Mouse (Mus musculus) adrenal gland, postnatal 36 days (tissue): ENCODE results near the gene Prr29. TPM values are rescaled to one million over a fixed set of nuclear protein-coding genes. Genes with fewer than 3 reads are reported as not detected.

Experiments used
- DNase-seq, 2 experiments: peaks; one replicate each; pipeline ENCODE4 v3.0.0; 2021; ENCODE audit warnings: mixed read lengths in 1 of 2
- total RNA-seq, 2 experiments: library from RNA; stranded (reverse); gene quantifications; 2 replicates each; pipeline ENCODE4 v1.2.3; 2021

Gene Prr29
- total RNA-seq, 2 experiments from 2014 or later = not detected

GRCm38 (mm10) chr11:106410507-106410906 lies 45.2 kb downstream of the Prr29 start:
- DNase-seq = no peak

- DNase-seq = no peak
Measured at GRCm38 (mm10) chr11:106411157-106411556, 45.9 kb downstream of the Prr29 start.

- DNase-seq = no peak
Measured at GRCm38 (mm10) chr11:106412641-106413360, 47.5 kb downstream of the Prr29 start.

GRCm38 (mm10) chr11:106416331-106416730 lies 51.1 kb downstream of the Prr29 start:
- DNase-seq = no peak

GRCm38 (mm10) chr11:106417860-106418259 lies 52.6 kb downstream of the Prr29 start:
- DNase-seq = no peak

GRCm38 (mm10) chr11:106418622-106419196 lies 53.4 kb downstream of the Prr29 start:
- DNase-seq = peak; percentile 85 to 90

GRCm38 (mm10) chr11:106419262-106420102 lies 54.2 kb downstream of the Prr29 start:
- DNase-seq = no peak

GRCm38 (mm10) chr11:106425201-106425600 lies 59.9 kb downstream of the Prr29 start:
- no peak for DNase-seq

- no peak for DNase-seq
Measured at GRCm38 (mm10) chr11:106426447-106426846, 61.2 kb downstream of the Prr29 start.

Other genes starting within 250 kb of the Prr29 start
- not detected for gene Gm10840, start 204.6 kb upstream of the Prr29 start, total RNA-seq
- gene Limd2, start 204.6 kb upstream of the Prr29 start, total RNA-seq = 10 to 100 TPM; 11.8 to 15.0 TPM
- 10 to 100 TPM; 13.1 to 15.4 TPM for gene Strada, start 163.3 kb upstream of the Prr29 start, total RNA-seq
- 100 to 1,000 TPM; 113 to 115 TPM for gene Ccdc47, start 149.1 kb upstream of the Prr29 start, total RNA-seq
- 10 to 100 TPM; 52.4 to 54.8 TPM for gene Ddx42, start 148.5 kb upstream of the Prr29 start, total RNA-seq
- 10 to 100 TPM; 55.2 to 66.2 TPM for gene Ftsj3, start 109.4 kb upstream of the Prr29 start, total RNA-seq
- gene Psmc5, start 109.3 kb upstream of the Prr29 start, total RNA-seq = 100 to 1,000 TPM; 154 to 172 TPM
- 10 to 100 TPM; 68.1 to 86.5 TPM for gene Smarcd2, start 92.5 kb upstream of the Prr29 start, total RNA-seq
- gene Tcam1, start 88.8 kb upstream of the Prr29 start, total RNA-seq = under 1 TPM; 0.23 to 0.36 TPM
- not detected for gene Gh, start 63.6 kb upstream of the Prr29 start, total RNA-seq
- 1 to 10 TPM in 1 of 2 experiments, under 1 TPM in 1; 0.33 to 1.2 TPM for gene Cd79b, start 50.7 kb upstream of the Prr29 start, total RNA-seq
- under 1 TPM in 1 of 2 experiments, not detected in 1; 0.10 TPM for gene Scn4a, start 12.2 kb upstream of the Prr29 start, total RNA-seq
- gene Icam2, start 22.6 kb downstream of the Prr29 start, total RNA-seq = 10 to 100 TPM; 14.1 to 14.7 TPM
- 100 to 1,000 TPM; 121 to 160 TPM for gene Ern1, start 122.4 kb downstream of the Prr29 start, total RNA-seq
- 10 to 100 TPM; 52.3 to 54.4 TPM for gene Tex2, start 248.0 kb downstream of the Prr29 start, total RNA-seq